Mouse (Mus musculus) forelimb bud, embryonic 11.5 days (tissue): ENCODE data around the gene Cxcr5.

Experiments used
- DNase-seq: peaks from one replicate; pipeline ENCODE4 v3.0.0-alpha.2; 2012; ENCODE audit warnings: low read depth, low spot score

The Cxcr5 gene

GRCm38 (mm10) chr9:44509487-44510354 is 52.0 kb downstream of the Cxcr5 start:
- peak; percentile 68 for DNase-seq

- DNase-seq: no peak
Observed at GRCm38 (mm10) chr9:44508721-44509486, 52.8 kb downstream of the Cxcr5 start.

- no peak for DNase-seq
Observed at GRCm38 (mm10) chr9:44508124-44508619, 53.5 kb downstream of the Cxcr5 start.

- no peak for DNase-seq
Observed at GRCm38 (mm10) chr9:44507345-44507744, 54.3 kb downstream of the Cxcr5 start.

GRCm38 (mm10) chr9:44506566-44506965 is 55.1 kb downstream of the Cxcr5 start:
- DNase-seq: no peak

GRCm38 (mm10) chr9:44505824-44506467 is 55.7 kb downstream of the Cxcr5 start:
- DNase-seq: no peak

- DNase-seq: no peak
Observed at GRCm38 (mm10) chr9:44504893-44505823, 56.5 kb downstream of the Cxcr5 start.

GRCm38 (mm10) chr9:44502006-44502405 is 59.7 kb downstream of the Cxcr5 start:
- DNase-seq: peak; percentile 90

GRCm38 (mm10) chr9:44501206-44501879 is 60.3 kb downstream of the Cxcr5 start:
- peak; percentile 49 for DNase-seq

GRCm38 (mm10) chr9:44500638-44501175 is 61.0 kb downstream of the Cxcr5 start:
- no peak for DNase-seq

- no peak for DNase-seq
Observed at GRCm38 (mm10) chr9:44500163-44500533, 61.5 kb downstream of the Cxcr5 start.

- DNase-seq: peak; percentile 53
Observed at GRCm38 (mm10) chr9:44499356-44500162, 62.1 kb downstream of the Cxcr5 start.

- DNase-seq: peak; percentile 83
Observed at GRCm38 (mm10) chr9:44498421-44499355, 63.0 kb downstream of the Cxcr5 start.

GRCm38 (mm10) chr9:44497624-44498377 is 63.9 kb downstream of the Cxcr5 start:
- DNase-seq: peak; percentile 70

- DNase-seq: no peak
Observed at GRCm38 (mm10) chr9:44496803-44497461, 64.7 kb downstream of the Cxcr5 start.

- no peak for DNase-seq
Observed at GRCm38 (mm10) chr9:44495810-44496344, 65.8 kb downstream of the Cxcr5 start.
